Mouse (Mus musculus) cerebellum, adult 11 months (tissue): ENCODE measurements around the gene AF067061.
"Not testable (repeated sequence)": the region's sequence is repeated elsewhere in the genome, so short reads cannot be mapped to it uniquely, and the experiment has no call there.

Source experiments
- DNase-seq: peaks from one replicate; pipeline ENCODE4 v3.0.0; 2022

Gene AF067061

GRCm38 (mm10) chr13:120262870-120263269, at the start of gene AF067061:
AF067061 (plus strand) TSS chr13:120263114.
- DNase-seq: not testable (repeated sequence)

DNA sequence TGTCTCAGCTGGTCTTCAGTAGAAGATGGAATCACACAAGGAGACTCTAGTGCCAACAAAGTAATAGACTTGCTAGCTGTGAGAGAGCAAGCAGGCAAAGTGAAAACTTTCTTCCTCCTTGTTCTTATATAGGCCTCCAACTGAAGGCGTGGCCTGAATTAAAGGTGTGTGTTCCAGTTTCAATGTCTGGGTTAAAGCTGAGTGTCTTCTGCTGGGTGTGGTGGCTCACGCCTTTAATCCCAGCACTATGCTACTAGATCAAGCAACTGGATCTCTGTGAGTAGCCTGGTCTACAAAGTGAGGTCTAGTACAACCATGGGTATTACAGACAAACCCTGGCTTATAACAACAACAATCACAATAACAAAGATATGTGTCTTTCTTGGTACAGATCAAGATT, 47.1 kb upstream of the AF067061 start, which contains the start of gene Gm21762:
Gene Gm21762, minus strand, starts transcription at position 101 of the 400 bp plus-strand sequence.
- not testable (repeated sequence) for DNase-seq

DNA sequence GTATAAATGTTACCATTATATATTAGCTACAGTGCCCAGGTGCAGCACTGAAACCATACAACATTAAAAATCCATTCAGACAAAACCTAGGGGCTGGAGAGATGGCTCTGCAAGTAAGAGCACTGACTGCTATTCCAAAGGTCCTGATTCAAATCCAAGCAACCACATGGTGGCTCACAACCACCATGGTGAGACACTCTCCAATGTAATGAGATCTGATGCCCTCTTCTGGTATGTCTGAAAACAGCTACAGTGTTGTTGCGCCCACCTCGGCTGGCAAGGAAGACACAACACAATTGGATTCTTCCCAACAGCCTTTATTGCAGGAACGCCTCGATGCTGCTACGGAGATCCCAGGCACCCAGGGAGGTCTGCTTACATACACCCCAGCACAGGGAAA, 42.0 kb upstream of the AF067061 start:
- DNase-seq: not testable (repeated sequence)

DNA sequence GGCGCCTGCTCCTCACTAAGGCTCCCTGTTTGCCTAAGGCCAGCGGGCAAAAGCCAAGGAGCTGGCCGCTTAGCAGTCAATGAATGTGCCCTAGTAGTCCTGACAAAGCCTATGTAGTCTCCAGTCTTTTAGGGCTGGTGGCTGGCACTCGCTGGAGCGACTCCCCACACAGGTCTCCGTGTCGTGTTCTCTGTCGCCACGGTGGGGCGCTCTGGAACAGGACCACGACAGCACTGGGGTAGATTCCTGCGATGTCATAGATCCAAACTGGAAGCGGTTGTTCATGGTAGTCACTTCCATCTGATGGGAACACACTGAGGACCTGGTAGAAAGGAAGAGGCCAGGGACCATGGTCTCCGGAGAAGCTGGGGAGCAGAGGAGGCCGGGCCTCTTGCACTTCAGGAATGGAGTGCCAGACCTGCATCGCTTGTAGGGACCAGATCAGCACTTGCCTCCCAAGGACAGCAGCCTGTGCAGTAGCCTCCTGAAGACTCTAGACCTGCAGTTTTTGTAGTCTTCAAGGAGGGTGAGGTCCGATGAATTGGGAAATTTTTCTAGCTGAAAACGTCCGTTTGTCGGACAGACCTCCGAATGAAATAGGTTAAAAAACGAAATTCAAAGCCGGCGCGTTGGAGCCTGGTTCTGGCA, 39.8 kb upstream of the AF067061 start:
- DNase-seq: not testable (repeated sequence)

DNA sequence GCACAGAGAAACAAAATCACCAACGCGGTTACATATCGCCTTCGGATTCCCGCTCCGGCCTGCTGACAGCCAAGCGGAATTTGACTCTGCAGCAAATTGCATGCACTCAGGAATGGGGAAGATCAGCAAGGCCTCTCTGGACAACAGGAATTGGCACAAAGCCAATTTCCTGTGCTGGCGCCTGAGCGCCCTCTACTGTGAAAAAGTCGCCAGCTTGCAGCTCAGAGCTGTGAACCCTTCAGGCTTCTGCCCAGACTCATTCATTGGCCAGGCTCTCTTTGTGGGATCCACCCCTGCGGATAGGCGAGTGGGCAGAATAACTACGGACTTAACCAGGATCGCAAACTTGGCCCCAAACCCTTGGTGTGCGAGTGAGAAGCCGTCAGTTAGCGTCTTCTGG, 31.1 kb upstream of the AF067061 start:
- DNase-seq: not testable (repeated sequence)

DNA sequence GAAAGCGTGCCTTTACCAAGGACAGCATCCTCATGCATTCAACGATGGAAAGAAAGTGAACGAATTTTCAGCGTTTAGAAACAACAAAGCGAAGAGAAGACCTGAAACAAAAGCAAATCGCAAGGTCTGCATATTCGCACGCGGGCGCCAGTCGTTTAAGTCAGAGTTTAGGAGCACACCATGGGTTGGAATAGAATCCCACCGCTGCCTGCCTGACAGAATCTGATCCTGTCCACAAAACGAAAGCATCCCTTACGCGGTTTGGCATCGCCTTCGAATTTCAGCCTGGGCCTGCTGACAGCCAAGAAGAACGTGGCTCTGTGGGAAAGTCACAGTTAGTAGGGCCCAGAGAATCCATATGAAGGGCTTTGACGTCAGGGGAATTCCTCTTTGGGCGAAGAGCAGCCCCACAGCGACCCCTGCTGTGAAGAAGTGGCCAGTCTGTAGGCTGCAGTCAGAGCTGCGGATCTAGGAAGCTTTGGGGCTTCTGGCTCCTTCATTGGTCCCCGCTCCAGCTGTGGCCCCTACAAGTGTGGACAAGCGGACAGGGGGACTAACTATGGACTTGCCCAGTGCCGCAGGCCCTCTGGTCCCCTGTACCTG, 30.4 kb upstream of the AF067061 start:
- DNase-seq: not testable (repeated sequence)

- DNase-seq: not testable (repeated sequence)
Measured at GRCm38 (mm10) chr13:120238811-120239210, 24.1 kb upstream of the AF067061 start, which contains the start of gene Gm21731. Gm21731 (plus strand) TSS chr13:120239111.

DNA sequence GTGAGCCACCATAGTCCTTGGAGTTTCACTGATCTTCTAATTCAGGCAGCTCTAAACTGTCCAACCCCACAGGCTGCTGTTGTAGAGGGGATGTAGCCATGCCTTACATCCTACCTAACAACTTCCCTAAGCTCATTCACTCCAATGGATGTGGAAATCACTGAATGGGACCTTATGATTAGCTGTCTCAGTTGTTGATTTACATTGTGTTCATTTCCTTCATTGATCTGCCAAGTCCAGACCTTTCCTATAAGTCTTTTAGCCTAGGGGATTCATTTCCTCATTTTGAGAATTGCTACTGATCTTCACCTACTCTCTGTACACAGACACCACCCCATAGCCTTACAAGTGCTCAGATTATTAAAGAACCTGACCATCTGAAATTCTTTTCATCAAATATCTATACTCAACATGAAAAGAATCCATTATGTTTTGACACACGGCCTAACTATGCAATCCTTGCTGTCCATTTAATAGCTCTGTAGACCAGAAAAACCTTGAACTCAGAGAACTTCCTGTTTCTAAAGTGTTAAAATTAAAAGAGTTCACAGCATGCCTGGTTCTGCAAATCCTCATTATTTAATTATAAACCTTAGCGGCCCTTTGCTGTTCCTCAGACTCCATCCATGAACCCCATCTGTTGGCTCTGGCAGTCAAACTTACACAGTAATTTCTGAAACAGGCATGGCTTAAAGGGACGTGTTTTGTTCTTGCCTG, 11.5 kb upstream of the AF067061 start:
- DNase-seq: not testable (repeated sequence)

GRCm38 (mm10) chr13:120258817-120259658, 3.9 kb upstream of the AF067061 start:
- DNase-seq: not testable (repeated sequence)

- not testable (repeated sequence) for DNase-seq
Measured at GRCm38 (mm10) chr13:120259718-120260117, 3.2 kb upstream of the AF067061 start.

DNA sequence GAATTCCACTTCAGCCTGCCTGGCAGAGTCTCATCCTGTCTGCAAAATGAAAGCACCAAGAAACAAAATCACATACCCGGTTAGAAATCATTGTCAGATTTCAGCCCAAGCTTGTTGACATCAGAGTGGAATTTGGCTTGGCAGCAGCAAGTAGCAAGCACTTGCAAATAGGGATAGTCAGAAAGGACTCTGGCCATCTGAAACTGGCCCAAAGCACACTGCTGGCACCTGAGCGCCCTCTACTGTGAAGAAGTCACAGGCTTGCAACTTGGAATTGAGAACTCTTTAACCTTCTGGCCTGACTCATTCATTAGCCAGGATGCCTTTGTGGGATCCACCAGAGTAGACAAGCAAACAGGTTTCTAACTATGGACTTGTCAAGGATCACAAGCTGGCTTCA, 14.9 kb downstream of the AF067061 start:
- DNase-seq: not testable (repeated sequence)

DNA sequence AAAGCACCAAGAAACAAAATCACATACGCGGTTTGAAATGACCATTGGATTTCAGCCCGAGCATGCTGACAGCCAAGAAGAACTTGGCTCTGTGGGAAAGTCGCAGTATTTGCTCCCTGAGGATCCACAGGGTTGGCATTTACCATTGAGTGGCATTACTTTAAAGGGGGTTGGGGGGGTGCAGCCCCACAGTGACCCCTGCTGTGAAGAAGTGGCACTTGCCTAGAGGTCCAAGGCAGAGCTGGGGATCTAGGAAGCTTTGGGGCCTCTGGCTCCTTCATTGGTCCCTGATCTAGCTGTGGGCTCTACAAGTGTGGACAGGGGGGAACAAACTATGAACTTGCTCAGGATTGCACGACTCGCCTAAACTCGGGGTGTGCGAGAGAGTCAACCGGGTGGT, 15.9 kb downstream of the AF067061 start:
- no peak for DNase-seq

- DNase-seq: no peak
Measured at GRCm38 (mm10) chr13:120299324-120299894, 36.5 kb downstream of the AF067061 start.

- no peak for DNase-seq
Measured at GRCm38 (mm10) chr13:120299991-120300442, 37.1 kb downstream of the AF067061 start, which contains the start of gene BC147527. BC147527 (plus strand) TSS chr13:120300392.

DNA sequence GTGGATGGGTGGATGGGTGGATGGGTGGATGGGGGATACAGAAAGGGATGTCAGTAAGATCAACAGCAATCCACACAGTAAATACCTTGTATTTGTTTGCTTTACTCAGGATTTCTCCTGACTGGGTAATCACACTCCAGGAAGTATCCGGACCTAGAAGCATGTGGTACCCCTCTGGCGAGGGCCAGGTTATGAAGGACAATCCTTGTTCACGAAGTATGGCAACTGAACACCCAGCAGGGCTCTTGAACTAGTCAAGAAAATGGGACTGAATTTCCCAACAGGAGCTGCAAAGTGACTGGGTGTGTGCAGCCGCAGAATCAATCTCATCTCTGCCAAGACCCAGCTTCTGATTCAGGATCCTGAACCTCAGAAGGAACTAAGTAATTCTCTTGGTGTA, 37.9 kb downstream of the AF067061 start:
- DNase-seq: no peak

DNA sequence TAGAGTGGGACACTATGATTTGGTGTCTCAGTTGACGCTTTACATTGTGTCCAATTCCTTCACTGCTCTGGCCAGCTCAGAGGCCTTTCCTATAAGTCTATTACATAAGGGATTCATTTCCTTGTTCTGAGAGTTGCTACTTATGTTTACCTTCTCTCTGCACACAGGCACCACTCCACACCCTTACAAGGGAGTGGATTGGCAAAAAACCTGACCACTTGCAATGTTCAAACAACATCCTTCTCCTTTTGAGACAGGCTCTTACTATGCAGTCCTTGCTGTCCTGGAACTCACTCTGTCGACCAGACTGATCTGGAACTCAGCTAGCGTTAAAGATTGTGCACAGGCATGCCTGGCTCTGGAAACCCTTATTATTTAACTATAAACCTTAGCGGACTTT, 47.8 kb downstream of the AF067061 start:
- DNase-seq: no peak

DNA sequence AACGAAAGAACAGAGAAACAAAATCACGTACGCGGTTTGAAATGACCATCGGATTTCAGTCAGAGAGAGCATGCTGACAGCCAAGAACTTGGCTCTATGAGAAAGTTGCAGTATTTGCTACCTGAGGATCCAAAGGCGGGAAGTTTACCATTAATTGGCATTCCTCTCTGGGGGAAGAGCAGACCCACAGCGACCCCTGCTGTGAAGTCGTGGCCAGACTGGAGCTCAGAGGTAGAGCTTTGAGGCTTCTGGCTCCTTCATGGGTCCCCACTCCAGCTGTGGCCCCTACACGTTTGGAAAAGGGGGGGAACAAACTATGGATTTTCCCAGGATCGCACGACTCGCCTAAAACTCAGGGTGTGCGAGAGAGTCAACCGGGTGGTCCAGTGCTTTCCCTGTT, 50.7 kb downstream of the AF067061 start:
- no peak for DNase-seq
